ENCODE assay signal across 38 mouse cellular contexts in the genomic region with DNA sequence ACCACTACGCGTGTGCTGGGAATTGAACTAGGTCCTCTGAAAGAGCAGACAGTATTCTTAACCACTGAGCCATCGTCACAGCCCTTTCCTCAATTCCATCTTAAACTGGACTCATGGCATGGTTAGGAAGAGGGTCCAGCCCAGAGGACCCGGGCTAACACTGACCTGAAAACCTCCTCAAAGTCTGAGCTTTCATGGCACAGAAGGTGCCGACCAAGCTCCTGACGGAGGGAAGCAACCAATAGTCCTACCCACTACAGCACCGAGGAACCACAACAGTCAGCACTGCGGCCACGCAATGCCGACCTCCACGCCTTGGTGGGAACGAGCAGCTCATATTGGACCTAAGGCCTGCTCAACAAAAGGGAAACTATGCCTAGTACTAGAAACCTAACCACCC. TPM values are rescaled to one million over a fixed set of nuclear protein-coding genes. Genes with fewer than 3 reads are reported as not detected.
"Had no signal": no experiment of that assay in that cellular context is flagged by ENCODE, and none has a peak within 500 bp of the region (broad histone marks: within the 10 kb centered on the region; RNA-seq: fewer than 3 reads in every experiment).

No protein-coding gene starts in this region.

- H3K27ac ChIP-seq: embryonic facial prominence, embryonic 10.5 days; embryonic facial prominence, embryonic 12.5 days; embryonic facial prominence, embryonic 13.5 days; embryonic facial prominence, embryonic 15.5 days; forebrain, embryonic 10.5 days; forebrain, embryonic 12.5 days; forebrain, embryonic 13.5 days; forebrain, embryonic 15.5 days; gastrocnemius, adult 2 months had no signal

- H3K9ac ChIP-seq: embryonic facial prominence, embryonic 12.5 days; embryonic facial prominence, embryonic 13.5 days; embryonic facial prominence, embryonic 15.5 days; forebrain, embryonic 12.5 days; forebrain, embryonic 13.5 days; forebrain, embryonic 15.5 days; forebrain, postnatal 0 days had no signal

- H3K4me1 ChIP-seq: embryonic facial prominence, embryonic 10.5 days; embryonic facial prominence, embryonic 12.5 days; embryonic facial prominence, embryonic 13.5 days; embryonic facial prominence, embryonic 15.5 days; forebrain, embryonic 10.5 days; forebrain, embryonic 12.5 days; forebrain, embryonic 13.5 days; forebrain, embryonic 15.5 days had no signal

- DNase-seq: cerebellum, adult 2 months; cerebellum, adult 8-10 months; cerebellum, adult 9-10 months; cerebellum, adult 9-11 months; cerebellum, postnatal 10 days; cerebellum, postnatal 14 days; cerebellum, postnatal 25 days; cerebellum, postnatal 36 days; embryo, embryonic 11 days; forebrain, postnatal 0 days; gastrocnemius, adult 2 months; gastrocnemius, postnatal 10 days; gastrocnemius, postnatal 14 days; gastrocnemius, postnatal 25 days; gastrocnemius, postnatal 36 days; heart, adult 18-20 months had no signal

- H3K4me3 ChIP-seq: embryonic facial prominence, embryonic 10.5 days; embryonic facial prominence, embryonic 12.5 days; embryonic facial prominence, embryonic 13.5 days; embryonic facial prominence, embryonic 15.5 days; erythroblast, embryonic 14.5 days; forebrain, embryonic 10.5 days; forebrain, embryonic 12.5 days; forebrain, embryonic 13.5 days; forebrain, embryonic 15.5 days; gastrocnemius, adult 2 months had no signal

- H3K27me3 ChIP-seq: embryonic facial prominence, embryonic 12.5 days; embryonic facial prominence, embryonic 13.5 days; embryonic facial prominence, embryonic 15.5 days; forebrain, embryonic 12.5 days; forebrain, embryonic 13.5 days; forebrain, embryonic 15.5 days had no signal

- H3K9me3 ChIP-seq: embryonic facial prominence, embryonic 10.5 days; embryonic facial prominence, embryonic 12.5 days; embryonic facial prominence, embryonic 13.5 days; embryonic facial prominence, embryonic 15.5 days; forebrain, embryonic 10.5 days; forebrain, embryonic 12.5 days; forebrain, embryonic 13.5 days; forebrain, embryonic 15.5 days had no signal

RNA-seq across cellular contexts. Expression of gene Slc22a13, which starts 47.3 kb away (rescaled TPM):
- total RNA-seq: common myeloid progenitor, adult 5-6 weeks; forebrain, postnatal 0 days; gastrocnemius, adult 18-20 months; gastrocnemius, adult 2 months; gastrocnemius, adult 8-10 months; gastrocnemius, postnatal 10 days; gastrocnemius, postnatal 14 days; gastrocnemius, postnatal 25 days; gastrocnemius, postnatal 4 days; granulocyte monocyte progenitor cell, adult 5-6 weeks; heart, adult 18-20 months; heart, adult 8-10 months had no signal
- polyA plus RNA-seq: cerebellum, adult 2 months; cortical plate, adult 2 months; embryonic facial prominence, embryonic 10.5 days; embryonic facial prominence, embryonic 11.5 days; embryonic facial prominence, embryonic 12.5 days; embryonic facial prominence, embryonic 13.5 days; embryonic facial prominence, embryonic 14.5 days; embryonic facial prominence, embryonic 15.5 days; erythroblast, embryonic 14.5 days; forebrain, embryonic 10.5 days; forebrain, embryonic 11.5 days; forebrain, embryonic 12.5 days; forebrain, embryonic 13.5 days; forebrain, embryonic 14.5 days; forebrain, postnatal 0 days; frontal cortex, adult 2 months; gonadal fat pad, adult 2 months had no signal
